Mouse (Mus musculus): ENCODE measurements around the gene Mpp6. TPM values are rescaled to one million over a fixed set of nuclear protein-coding genes. Genes with fewer than 3 reads are reported as not detected.
A peak's percentile ranks its signal among the peaks of the same experiment; 100 is the strongest.

Mpp6 gene
- polyA plus RNA-seq, 1 experiment = 3.5 TPM

DNA sequence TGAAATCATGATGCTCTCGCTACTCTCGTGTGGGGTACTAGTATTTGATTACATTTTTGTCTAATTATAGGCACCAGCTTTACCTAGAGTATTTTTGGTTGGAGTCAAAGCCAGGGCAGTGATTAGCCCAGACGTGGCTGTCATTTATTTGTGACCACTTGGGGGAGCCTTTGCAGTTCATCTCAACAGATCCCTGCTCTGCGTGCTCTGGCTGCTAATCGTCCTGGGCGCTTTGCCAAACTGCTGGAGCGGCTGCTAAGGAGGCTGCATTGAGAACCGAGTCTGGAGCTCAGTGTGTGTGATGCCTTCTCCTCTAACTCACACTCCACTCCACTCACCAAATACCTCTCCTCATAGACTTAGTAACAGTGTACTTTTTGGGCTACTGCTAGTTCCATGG, 2.7 kb downstream of the Mpp6 start:
- 1% methylated on average over 8 of the region's 8 CpGs for WGBS
- no peak overlapping the region for H3K4me3 ChIP-seq (ENCODE audit: low read depth, low read length)

DNA sequence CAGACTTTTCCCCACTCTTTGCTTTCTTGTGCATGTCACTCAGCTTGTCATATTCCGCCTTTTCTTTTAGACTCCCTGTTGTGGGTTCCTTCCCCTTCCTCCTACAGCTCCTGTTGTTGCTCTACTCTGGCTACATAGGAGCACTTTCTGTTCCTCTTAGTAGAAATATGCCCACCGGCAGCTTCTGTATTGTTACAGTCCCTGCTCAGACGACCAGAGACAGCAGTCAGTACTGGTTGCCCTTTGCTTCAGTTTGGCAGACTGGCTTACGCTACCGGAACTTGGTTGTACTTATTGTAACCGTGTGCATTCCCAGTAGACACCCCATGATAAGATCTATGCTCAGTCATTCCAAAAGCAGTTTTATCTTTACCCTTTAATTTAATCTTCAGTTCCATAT, 4.2 kb downstream of the Mpp6 start:
- WGBS = 78% methylated on average over 6 of the region's 6 CpGs
- TF ChIP-seq POLR2A (IDR thresholded peaks at IDR 0.05; ENCODE audit: low read depth, low read length) (no peak), CTCF (IDR thresholded peaks at IDR 0.05; ENCODE audit: extremely low read depth, insufficient read length, insufficient replicate concordance, low read depth, low read length) (no peak)
- Histone ChIP-seq H3K36me3 (ENCODE audit: control insufficient read depth, insufficient read depth, low read length) (no peaks in the 10 kb centered on the region), H3K4me3 (ENCODE audit: low read depth, low read length) (no peak overlapping the region), H3K27ac (ENCODE audit: insufficient read depth, low read depth, low read length) (no peak overlapping the region), H3K27me3 (ENCODE audit: control insufficient read depth, insufficient read depth, low read length) (0 out of 2 replicates have a peak, but pooled peaks cover 6% of the 10 kb centered on the region), H3K4me1 (ENCODE audit: control insufficient read depth, insufficient read depth, insufficient read length, low read length) (no peaks in the 10 kb centered on the region)

More for the DNA sequence above, 2.7 kb downstream of the Mpp6 start:
- TF ChIP-seq CTCF (IDR thresholded peaks at IDR 0.05; ENCODE audit: extremely low read depth, insufficient read length, insufficient replicate concordance, low read depth, low read length) = peak; percentile 85; the same call in 1 of the 2 replicates
- no peak for TF ChIP-seq POLR2A (IDR thresholded peaks at IDR 0.05; ENCODE audit: low read depth, low read length)
- Histone ChIP-seq H3K27me3 (ENCODE audit: control insufficient read depth, insufficient read depth, low read length) (0 out of 2 replicates have a peak, but pooled peaks cover 6% of the 10 kb centered on the region), H3K4me1 (ENCODE audit: control insufficient read depth, insufficient read depth, insufficient read length, low read length) (no peaks in the 10 kb centered on the region), H3K27ac (ENCODE audit: insufficient read depth, low read depth, low read length) (no peak overlapping the region), H3K36me3 (ENCODE audit: control insufficient read depth, insufficient read depth, low read length) (no peaks in the 10 kb centered on the region)

DNA sequence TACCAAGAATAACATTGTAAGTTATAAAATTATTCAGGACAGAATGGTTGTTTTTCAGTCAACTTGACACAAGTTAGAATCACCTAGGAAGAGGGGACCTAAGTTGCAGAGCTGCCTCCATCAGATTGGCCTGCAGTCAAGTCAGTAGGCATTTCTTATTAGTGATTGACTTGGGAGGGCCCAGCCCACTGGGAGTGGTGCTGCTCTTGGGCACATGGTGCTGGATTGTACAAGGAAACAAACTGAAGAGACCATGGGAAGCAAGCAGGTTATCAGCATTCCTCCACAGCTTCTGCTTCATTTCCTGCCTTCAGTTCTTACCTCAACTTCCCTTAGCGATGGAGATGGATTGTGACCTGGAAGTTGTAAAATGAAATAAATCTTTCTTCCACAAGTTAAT, 10.9 kb downstream of the Mpp6 start:
- no peaks in the 10 kb centered on the region for H3K27me3 ChIP-seq (ENCODE audit: control insufficient read depth, insufficient read depth, low read length)
- H3K4me3 ChIP-seq (ENCODE audit: low read depth, low read length) = no peak overlapping the region
- no peak for TF ChIP-seq POLR2A (IDR thresholded peaks at IDR 0.05; ENCODE audit: low read depth, low read length)
- no peak for TF ChIP-seq CTCF (IDR thresholded peaks at IDR 0.05; ENCODE audit: extremely low read depth, insufficient read length, insufficient replicate concordance, low read depth, low read length)
- H3K27ac ChIP-seq (ENCODE audit: insufficient read depth, low read depth, low read length) = no peak overlapping the region
- H3K4me1 ChIP-seq (ENCODE audit: control insufficient read depth, insufficient read depth, insufficient read length, low read length) = no peaks in the 10 kb centered on the region; the same call in 1 of the 2 replicates
- WGBS = 26% methylated on average over 1 of the region's 1 CpGs
- H3K36me3 ChIP-seq (ENCODE audit: control insufficient read depth, insufficient read depth, low read length) = peaks cover 2% of the 10 kb centered on the region; the same call in 1 of the 2 replicates

DNA sequence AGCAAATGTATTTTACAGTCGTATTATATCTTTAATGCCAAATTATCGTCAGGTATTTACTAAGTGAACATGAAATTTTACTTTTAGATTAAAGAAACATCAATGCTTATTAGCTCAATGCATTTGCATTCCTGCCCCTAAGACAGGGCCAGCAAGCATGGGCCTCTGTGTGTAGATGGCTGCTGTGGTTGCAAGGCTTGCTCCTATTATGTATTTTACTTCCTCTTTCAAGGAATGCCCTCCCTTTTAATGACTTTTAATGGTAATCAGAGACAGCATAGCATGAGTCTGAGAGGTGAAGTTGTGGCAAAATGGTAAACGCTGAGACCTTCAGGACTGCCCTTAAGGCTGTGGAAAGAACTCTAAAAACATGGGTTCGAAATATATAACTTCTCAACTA, 12.8 kb downstream of the Mpp6 start:
- TF ChIP-seq POLR2A (IDR thresholded peaks at IDR 0.05; ENCODE audit: low read depth, low read length) (no peak), CTCF (IDR thresholded peaks at IDR 0.05; ENCODE audit: extremely low read depth, insufficient read length, insufficient replicate concordance, low read depth, low read length) (no peak)
- H3K27ac ChIP-seq (ENCODE audit: insufficient read depth, low read depth, low read length) = no peak overlapping the region
- H3K4me1 ChIP-seq (ENCODE audit: control insufficient read depth, insufficient read depth, insufficient read length, low read length) = peaks cover 2% of the 10 kb centered on the region; the same call in 1 of the 2 replicates
- WGBS = 92% methylated on average over 4 of the region's 4 CpGs
- peaks cover 2% of the 10 kb centered on the region; the same call in 1 of the 2 replicates for H3K36me3 ChIP-seq (ENCODE audit: control insufficient read depth, insufficient read depth, low read length)
- H3K27me3 ChIP-seq (ENCODE audit: control insufficient read depth, insufficient read depth, low read length) = no peaks in the 10 kb centered on the region
- no peak overlapping the region for H3K4me3 ChIP-seq (ENCODE audit: low read depth, low read length)

DNA sequence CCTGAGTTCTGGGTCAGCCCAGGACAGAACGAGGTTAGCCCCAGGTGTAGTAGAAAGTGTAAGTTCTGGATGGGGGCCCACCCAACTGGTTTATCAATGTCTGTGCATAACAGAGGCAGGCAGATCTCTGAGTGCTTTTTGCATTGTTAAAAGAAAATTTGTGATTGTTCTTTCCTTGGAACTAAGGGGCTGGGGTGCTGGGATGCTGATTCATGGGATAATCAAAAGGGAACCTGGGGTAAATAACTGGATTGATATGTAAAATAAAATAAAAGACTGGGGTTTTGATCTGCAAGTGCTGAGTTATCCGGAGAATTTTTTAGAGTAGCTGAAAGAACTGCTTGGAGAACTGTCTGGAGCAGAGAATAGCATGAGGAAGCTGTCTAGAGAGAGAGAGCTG, 14.2 kb downstream of the Mpp6 start:
- H3K27me3 ChIP-seq (ENCODE audit: control insufficient read depth, insufficient read depth, low read length) = no peaks in the 10 kb centered on the region
- H3K4me1 ChIP-seq (ENCODE audit: control insufficient read depth, insufficient read depth, insufficient read length, low read length) = peaks cover 2% of the 10 kb centered on the region; the same call in 1 of the 2 replicates
- 77% methylated on average over 2 of the region's 2 CpGs for WGBS
- TF ChIP-seq CTCF (IDR thresholded peaks at IDR 0.05; ENCODE audit: extremely low read depth, insufficient read length, insufficient replicate concordance, low read depth, low read length) = no peak
- no peak overlapping the region for H3K27ac ChIP-seq (ENCODE audit: insufficient read depth, low read depth, low read length)
- H3K4me3 ChIP-seq (ENCODE audit: low read depth, low read length) = no peak overlapping the region
- H3K36me3 ChIP-seq (ENCODE audit: control insufficient read depth, insufficient read depth, low read length) = peaks cover 2% of the 10 kb centered on the region; the same call in 1 of the 2 replicates

DNA sequence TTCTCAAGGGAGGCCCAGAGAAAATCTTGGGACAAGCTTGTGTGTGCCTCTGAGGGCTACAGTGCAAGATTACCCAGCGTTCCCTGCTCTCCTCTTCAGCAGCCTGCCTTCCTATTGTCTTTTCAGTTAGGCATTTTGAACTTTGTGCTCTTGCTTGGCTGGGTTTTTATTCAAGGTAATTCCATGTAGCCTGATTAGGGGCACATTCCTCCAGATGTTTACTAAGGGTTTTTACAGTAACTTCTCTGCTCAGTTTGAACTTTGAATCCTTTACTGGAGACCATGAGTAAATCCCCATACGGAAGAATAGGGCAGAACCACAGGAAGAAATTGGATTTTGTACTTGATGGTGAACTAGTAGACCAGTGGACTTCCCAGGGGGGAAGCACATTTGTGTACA, 16.3 kb downstream of the Mpp6 start:
- TF ChIP-seq POLR2A (IDR thresholded peaks at IDR 0.05; ENCODE audit: low read depth, low read length) = no peak
- no peak for TF ChIP-seq CTCF (IDR thresholded peaks at IDR 0.05; ENCODE audit: extremely low read depth, insufficient read length, insufficient replicate concordance, low read depth, low read length)
- H3K4me3 ChIP-seq (ENCODE audit: low read depth, low read length) = no peak overlapping the region
- no peaks in the 10 kb centered on the region for H3K27me3 ChIP-seq (ENCODE audit: control insufficient read depth, insufficient read depth, low read length)
- WGBS = 26% methylated on average over 2 of the region's 2 CpGs
- peaks cover 2% of the 10 kb centered on the region; the same call in 1 of the 2 replicates for H3K4me1 ChIP-seq (ENCODE audit: control insufficient read depth, insufficient read depth, insufficient read length, low read length)
- H3K36me3 ChIP-seq (ENCODE audit: control insufficient read depth, insufficient read depth, low read length) = peaks cover 2% of the 10 kb centered on the region; the same call in 1 of the 2 replicates
- no peak overlapping the region for H3K27ac ChIP-seq (ENCODE audit: insufficient read depth, low read depth, low read length)

DNA sequence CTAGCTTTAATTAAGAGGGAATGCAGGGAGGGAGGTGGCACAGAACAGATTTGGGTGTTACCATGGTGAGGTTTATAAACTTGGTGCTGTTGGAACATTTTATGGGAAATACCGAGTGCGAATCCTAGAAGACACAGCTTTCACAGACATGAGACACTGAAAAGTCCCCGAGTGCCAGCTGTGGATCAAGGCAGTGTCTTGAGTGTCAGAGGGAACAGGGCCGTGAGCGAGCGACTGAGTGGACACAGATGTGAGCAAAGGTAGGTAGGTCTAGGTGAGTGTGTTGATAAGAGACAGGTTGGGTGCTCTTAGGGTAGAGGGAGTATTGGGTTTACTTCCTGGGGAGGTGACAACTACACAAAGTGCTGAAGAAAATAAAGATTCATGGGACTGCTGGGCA, 17.5 kb downstream of the Mpp6 start:
- no peak overlapping the region for H3K27ac ChIP-seq (ENCODE audit: insufficient read depth, low read depth, low read length)
- TF ChIP-seq CTCF (IDR thresholded peaks at IDR 0.05; ENCODE audit: extremely low read depth, insufficient read length, insufficient replicate concordance, low read depth, low read length) (no peak), POLR2A (IDR thresholded peaks at IDR 0.05; ENCODE audit: low read depth, low read length) (no peak)
- H3K27me3 ChIP-seq (ENCODE audit: control insufficient read depth, insufficient read depth, low read length) = no peaks in the 10 kb centered on the region
- WGBS = 97% methylated on average over 6 of the region's 6 CpGs
- no peak overlapping the region for H3K4me3 ChIP-seq (ENCODE audit: low read depth, low read length)
- H3K36me3 ChIP-seq (ENCODE audit: control insufficient read depth, insufficient read depth, low read length) = peaks cover 2% of the 10 kb centered on the region; the same call in 1 of the 2 replicates
- peaks cover 2% of the 10 kb centered on the region; the same call in 1 of the 2 replicates for H3K4me1 ChIP-seq (ENCODE audit: control insufficient read depth, insufficient read depth, insufficient read length, low read length)

All from small intestine, adult 2 months (tissue).